Mouse (Mus musculus) MEL (cell line): Measurements from ENCODE around the gene Itga11. TPM values are rescaled to one million over a fixed set of nuclear protein-coding genes. Genes with fewer than 3 reads are reported as not detected.

Source experiments
- DNase-seq: peaks from one replicate; pipeline ENCODE4 v3.0.0; 2011; ENCODE audit warnings: low read depth, low spot score
- H3K27ac ChIP-seq: 2 replicates; pipeline ENCODE4 v1.5.1; 2012; ENCODE audit warnings: low read depth, mild to moderate bottlenecking, control low read depth, low read length, moderate library complexity; ENCODE audit not compliant: control insufficient read depth
- H3K27me3 ChIP-seq, 2 experiments: fragments of 150-350 bp in 1 of 2; sonication (generic) in 1 of 2; 2 replicates each; pipeline ENCODE4 v1.6.1; 2012; ENCODE audit warnings: low read length in 2 of 2, mild to moderate bottlenecking in 2 of 2, improper control_type of control experiment in 1 of 2, moderate library complexity in 1 of 2; ENCODE audit not compliant: insufficient read depth in 2 of 2, control insufficient read depth in 1 of 2
- H3K36me3 ChIP-seq, 2 experiments: 2 replicates each; pipeline ENCODE4 v1.6.1; 2012 to 2014; ENCODE audit warnings: low read length in 2 of 2, improper control_type of control experiment in 1 of 2, inconsistent platforms in 1 of 2, mild to moderate bottlenecking in 1 of 2; ENCODE audit not compliant: insufficient read depth in 2 of 2, control insufficient read depth in 1 of 2
- H3K4me1 ChIP-seq, 2 experiments: fragments of 150-350 bp in 1 of 2; sonication (generic) in 1 of 2; 2 replicates each; pipeline ENCODE4 v1.6.1; 2012; ENCODE audit warnings: low read length in 2 of 2, improper control_type of control experiment in 1 of 2, mild to moderate bottlenecking in 1 of 2; ENCODE audit not compliant: insufficient read depth in 2 of 2, control insufficient read depth in 1 of 2
- H3K4me3 ChIP-seq, 2 experiments: fragments of 150-350 bp in 1 of 2; sonication (generic) in 1 of 2; 2 replicates each; pipeline ENCODE4 v1.5.1; 2012; ENCODE audit warnings: low read depth in 2 of 2, low read length in 2 of 2, mild to moderate bottlenecking in 2 of 2, moderate library complexity in 2 of 2, control low read depth in 1 of 2, improper control_type of control experiment in 1 of 2; ENCODE audit not compliant: control insufficient read depth in 1 of 2, insufficient read depth in 1 of 2
- H3K79me2 ChIP-seq: 2 replicates; pipeline ENCODE4 v1.6.1; 2012; ENCODE audit warnings: mild to moderate bottlenecking, low read length, moderate library complexity; ENCODE audit not compliant: control insufficient read depth, poor library complexity, insufficient read depth
- H3K9ac ChIP-seq: 2 replicates; pipeline ENCODE4 v1.6.1; 2012; ENCODE audit warnings: low read depth, mild to moderate bottlenecking, control low read depth, low read length, moderate library complexity; ENCODE audit not compliant: control insufficient read depth, poor library complexity, severe bottlenecking
- H3K9me3 ChIP-seq: fragments of 150-350 bp; sonication (generic); replicated peaks from 2 replicates; pipeline ENCODE4 v1.6.1; 2012; ENCODE audit warnings: mild to moderate bottlenecking, low read length, improper control_type of control experiment, moderate library complexity; ENCODE audit not compliant: insufficient read depth
- BHLHE40 ChIP-seq: IDR thresholded peaks from 2 replicates; pipeline ENCODE4 v1.6.1; 2012; ENCODE audit warnings: low read depth, mild to moderate bottlenecking, inconsistent platforms, low read length, improper control_type of control experiment, borderline replicate concordance
- CHD1 ChIP-seq: IDR thresholded peaks from 2 replicates; pipeline ENCODE4 v1.6.1; 2012; ENCODE audit warnings: low read depth, mild to moderate bottlenecking, inconsistent platforms, low read length, improper control_type of control experiment
- CHD2 ChIP-seq: IDR thresholded peaks from 2 replicates; pipeline ENCODE4 v1.6.1; 2011; ENCODE audit warnings: low read length, improper control_type of control experiment
- CTCF ChIP-seq, 3 experiments: IDR thresholded peaks in 2 of 3; conservative IDR thresholded peaks in 1 of 3; 2 replicates each; pipeline ENCODE4 v1.5.1; 2011 to 2012; ENCODE audit warnings: low read length in 3 of 3, low read depth in 2 of 3, mild to moderate bottlenecking in 2 of 3, improper control_type of control experiment in 1 of 3, inconsistent platforms in 1 of 3, mixed read lengths in 1 of 3, moderate library complexity in 1 of 3; ENCODE audit not compliant: control insufficient read depth in 1 of 3, insufficient read depth in 1 of 3, poor library complexity in 1 of 3, severe bottlenecking in 1 of 3
- ELF1 ChIP-seq: IDR thresholded peaks from 2 replicates; pipeline ENCODE4 v1.6.1; 2014; ENCODE audit warnings: low read depth, mild to moderate bottlenecking, inconsistent platforms, low read length, improper control_type of control experiment, moderate library complexity
- EP300 ChIP-seq, 2 experiments: IDR thresholded peaks; 2 replicates each; pipeline ENCODE4 v1.6.1; 2011; ENCODE audit warnings: improper control_type of control experiment in 2 of 2, low read length in 2 of 2, low read depth in 1 of 2, mild to moderate bottlenecking in 1 of 2
- ETS1 ChIP-seq: IDR thresholded peaks from 2 replicates; pipeline ENCODE4 v1.6.1; 2012; ENCODE audit warnings: low read depth, mild to moderate bottlenecking, inconsistent platforms, low read length, improper control_type of control experiment, moderate library complexity
- GABPA ChIP-seq: IDR thresholded peaks from 2 replicates; pipeline ENCODE4 v1.6.1; 2012; ENCODE audit warnings: low read depth, mild to moderate bottlenecking, inconsistent platforms, low read length, improper control_type of control experiment, moderate library complexity
- GATA1 ChIP-seq: IDR thresholded peaks from 2 replicates; pipeline ENCODE4 v1.6.1; 2011; ENCODE audit warnings: low read depth, low read length, improper control_type of control experiment
- HCFC1 ChIP-seq: IDR thresholded peaks from 2 replicates; pipeline ENCODE4 v1.6.1; 2012; ENCODE audit warnings: low read depth, mild to moderate bottlenecking, inconsistent platforms, low read length, improper control_type of control experiment, moderate library complexity
- JUND ChIP-seq: IDR thresholded peaks from 2 replicates; pipeline ENCODE4 v1.6.1; 2011; ENCODE audit warnings: low read depth, mild to moderate bottlenecking, improper control_type of control experiment, low read length
- KAT2A ChIP-seq: conservative IDR thresholded peaks from 2 replicates; pipeline ENCODE4 v1.6.1; 2012; ENCODE audit warnings: low read depth, low read length, improper control_type of control experiment, inconsistent platforms
- MAFK ChIP-seq: IDR thresholded peaks from 2 replicates; pipeline ENCODE4 v1.6.1; 2011; ENCODE audit warnings: low read depth, mild to moderate bottlenecking, low read length, improper control_type of control experiment, borderline replicate concordance
- MAZ ChIP-seq: IDR thresholded peaks from 2 replicates; pipeline ENCODE4 v1.6.1; 2012; ENCODE audit warnings: low read depth, mild to moderate bottlenecking, inconsistent platforms, low read length, improper control_type of control experiment
- MEF2A ChIP-seq: IDR thresholded peaks from 2 replicates; pipeline ENCODE4 v1.6.1; 2014; ENCODE audit warnings: low read depth, mild to moderate bottlenecking, inconsistent platforms, low read length, improper control_type of control experiment; ENCODE audit not compliant: poor library complexity, insufficient replicate concordance, severe bottlenecking; ENCODE audit errors: extremely low read depth
- MYC ChIP-seq: IDR thresholded peaks from 2 replicates; pipeline ENCODE4 v1.6.1; 2011; ENCODE audit warnings: low read depth, mild to moderate bottlenecking, low read length, improper control_type of control experiment, moderate library complexity
- NELFE ChIP-seq: IDR thresholded peaks from 2 replicates; pipeline ENCODE4 v1.6.1; 2011; ENCODE audit warnings: low read depth, low read length, improper control_type of control experiment
- NRF1 ChIP-seq: IDR thresholded peaks from 2 replicates; pipeline ENCODE4 v1.6.1; 2014; ENCODE audit warnings: low read depth, mild to moderate bottlenecking, inconsistent platforms, low read length, improper control_type of control experiment, moderate library complexity; ENCODE audit not compliant: poor library complexity, insufficient read depth, severe bottlenecking
- POLR2AphosphoS5 ChIP-seq: IDR thresholded peaks from 2 replicates; pipeline ENCODE4 v1.6.1; 2012; ENCODE audit warnings: low read depth, borderline replicate concordance, mild to moderate bottlenecking, inconsistent platforms, low read length, moderate library complexity, mixed read lengths
- RAD21 ChIP-seq: IDR thresholded peaks from 2 replicates; pipeline ENCODE4 v1.6.1; 2011; ENCODE audit warnings: mild to moderate bottlenecking, low read depth, low read length, improper control_type of control experiment
- RCOR1 ChIP-seq: IDR thresholded peaks from 2 replicates; pipeline ENCODE4 v1.6.1; 2012; ENCODE audit warnings: low read depth, mild to moderate bottlenecking, inconsistent platforms, low read length, improper control_type of control experiment
- SMC3 ChIP-seq: IDR thresholded peaks from 2 replicates; pipeline ENCODE4 v1.6.1; 2011; ENCODE audit warnings: low read depth, low read length, improper control_type of control experiment
- TAL1 ChIP-seq: IDR thresholded peaks from 2 replicates; pipeline ENCODE4 v1.6.1; 2012; ENCODE audit warnings: mild to moderate bottlenecking, inconsistent platforms, low read length, moderate library complexity, mixed read lengths
- TBP ChIP-seq: IDR thresholded peaks from 2 replicates; pipeline ENCODE4 v1.8.0; 2011; ENCODE audit warnings: low read depth, low read length, improper control_type of control experiment
- TCF12 ChIP-seq: IDR thresholded peaks from 2 replicates; pipeline ENCODE4 v1.6.1; 2014; ENCODE audit warnings: low read depth, mild to moderate bottlenecking, inconsistent platforms, low read length, improper control_type of control experiment, moderate library complexity
- USF1 ChIP-seq: IDR thresholded peaks from 2 replicates; pipeline ENCODE4 v1.6.1; 2014; ENCODE audit warnings: low read depth, mild to moderate bottlenecking, inconsistent platforms, low read length, improper control_type of control experiment, moderate library complexity
- ZKSCAN1 ChIP-seq: IDR thresholded peaks from 2 replicates; pipeline ENCODE4 v1.6.1; 2012; ENCODE audit warnings: low read depth, mild to moderate bottlenecking, inconsistent platforms, low read length, improper control_type of control experiment, moderate library complexity
- ZNF384 ChIP-seq: IDR thresholded peaks from 2 replicates; pipeline ENCODE4 v1.6.1; 2012; ENCODE audit warnings: low read depth, mild to moderate bottlenecking, inconsistent platforms, low read length, improper control_type of control experiment
- polyA plus RNA-seq, 2 experiments: library from polyadenylated mRNA; stranded (reverse) in 1 of 2; unstranded in 1 of 2; fragments of >175 nt in 1 of 2; fragments of >200 nt in 1 of 2; gene quantifications; 2 replicates each; pipeline versions ENCODE4 v1.2.1 to v1.2.4; 2012; ENCODE audit warnings: low replicate concordance in 2 of 2, low read depth in 1 of 2; ENCODE audit not compliant: insufficient read length in 2 of 2, insufficient read depth in 1 of 2, missing spikeins in 1 of 2
- total RNA-seq: library from RNA; depleted of rRNA; stranded (reverse); fragments of 300-350 nt; gene quantifications from 2 replicates; pipeline ENCODE4 v1.2.3, GENCODE M21; 2012

Gene Itga11
- total and polyA plus RNA-seq, 3 experiments, result not detected

GRCm38 (mm10) chr9:62826456-62826855 lies 148.8 kb downstream of the Itga11 start (continued):
- TF ChIP-seq ELF1, result no peak

- TF ChIP-seq GATA1, result peak; percentile 65
- no peak for TF ChIP-seq TCF12
- peak in 2 of 3 experiments; percentile 61 to 69; a peak in 4 of 6 replicates for TF ChIP-seq CTCF (IDR thresholded peaks at IDR 0.05 in 2 of 3, conservative IDR thresholded peaks at IDR 0.05 in 1 of 3; ENCODE audit: control insufficient read depth in 1 of 3, insufficient read depth in 1 of 3, low read depth in 2 of 3, low read length in 3 of 3, poor library complexity in 1 of 3, severe bottlenecking in 1 of 3)
- peak; percentile 51 for TF ChIP-seq SMC3
- no peak for TF ChIP-seq USF1
- peak; percentile 42 for TF ChIP-seq RAD21
- no peak for TF ChIP-seq MAZ
- TF ChIP-seq NRF1, result peak; percentile 33; the same call in 1 of the 2 replicates
- TF ChIP-seq BHLHE40, result peak; percentile 80; the same call in 1 of the 2 replicates
- no peak for TF ChIP-seq CHD2
- Histone ChIP-seq H3K27ac (peak overlapping the region; percentile 29), H3K79me2 (no peaks in the 10 kb centered on the region; the same call in 1 of the 2 replicates), H3K4me3 (peak overlapping the region; percentile 34 to 51), H3K27me3 (0 out of 4 replicates have a peak, but pooled peaks cover 2 to 3% of the 10 kb centered on the region in 2 experiments), H3K9ac (peak overlapping the region; percentile 44), H3K36me3 (peaks cover 0 to 15% of the 10 kb centered on the region in 2 experiments; a peak in 2 of 4 replicates), H3K9me3 (no peaks in the 10 kb centered on the region), H3K4me1 (peaks cover 8 to 22% of the 10 kb centered on the region in 2 experiments)
- peak; percentile 85 for DNase-seq
Observed at GRCm38 (mm10) chr9:62827939-62828652, 150.5 kb downstream of the Itga11 start.

- Histone ChIP-seq H3K4me3 (peak overlapping the region; percentile 30 to 39), H3K9ac (peak overlapping the region; percentile 47), H3K27ac (peak overlapping the region; percentile 32)
- peak; percentile 66 for TF ChIP-seq MYC
- no peak for TF ChIP-seq POLR2AphosphoS5
- no peak for TF ChIP-seq TBP
- no peak for TF ChIP-seq GABPA
- TF ChIP-seq ETS1, result peak; percentile 61; the same call in 1 of the 2 replicates
- no peak; the same call in 1 of the 2 replicates for TF ChIP-seq BHLHE40
- TF ChIP-seq JUND, result no peak
- TF ChIP-seq ZNF384, result peak; percentile 79
- no peak for TF ChIP-seq MEF2A
- no peak for TF ChIP-seq MAFK
- TF ChIP-seq CHD1, result no peak
- no peak for TF ChIP-seq EP300 (IDR thresholded peaks at IDR 0.05; ENCODE audit: low read depth in 1 of 2, low read length in 2 of 2)
- TF ChIP-seq HCFC1, result peak; percentile 93
- TF ChIP-seq NELFE, result peak; percentile 36
- no peak for TF ChIP-seq RCOR1
- TF ChIP-seq NRF1, result peak; percentile 37; the same call in 1 of the 2 replicates
- TF ChIP-seq KAT2A, result no peak; the same call in 1 of the 2 replicates
- TF ChIP-seq TAL1, result no peak
- no peak for TF ChIP-seq ZKSCAN1
Observed at GRCm38 (mm10) chr9:62828662-62829086, 151.0 kb downstream of the Itga11 start.

More at GRCm38 (mm10) chr9:62828662-62829086, 151.0 kb downstream of the Itga11 start:
- Histone ChIP-seq H3K79me2 (no peaks in the 10 kb centered on the region; the same call in 1 of the 2 replicates), H3K9me3 (no peaks in the 10 kb centered on the region), H3K27me3 (0 out of 4 replicates have a peak, but pooled peaks cover 2 to 3% of the 10 kb centered on the region in 2 experiments), H3K36me3 (peaks cover 0 to 15% of the 10 kb centered on the region in 2 experiments; a peak in 2 of 4 replicates), H3K4me1 (peaks cover 8 to 22% of the 10 kb centered on the region in 2 experiments)
- peak; percentile 97 for DNase-seq
